In the genomic region with DNA sequence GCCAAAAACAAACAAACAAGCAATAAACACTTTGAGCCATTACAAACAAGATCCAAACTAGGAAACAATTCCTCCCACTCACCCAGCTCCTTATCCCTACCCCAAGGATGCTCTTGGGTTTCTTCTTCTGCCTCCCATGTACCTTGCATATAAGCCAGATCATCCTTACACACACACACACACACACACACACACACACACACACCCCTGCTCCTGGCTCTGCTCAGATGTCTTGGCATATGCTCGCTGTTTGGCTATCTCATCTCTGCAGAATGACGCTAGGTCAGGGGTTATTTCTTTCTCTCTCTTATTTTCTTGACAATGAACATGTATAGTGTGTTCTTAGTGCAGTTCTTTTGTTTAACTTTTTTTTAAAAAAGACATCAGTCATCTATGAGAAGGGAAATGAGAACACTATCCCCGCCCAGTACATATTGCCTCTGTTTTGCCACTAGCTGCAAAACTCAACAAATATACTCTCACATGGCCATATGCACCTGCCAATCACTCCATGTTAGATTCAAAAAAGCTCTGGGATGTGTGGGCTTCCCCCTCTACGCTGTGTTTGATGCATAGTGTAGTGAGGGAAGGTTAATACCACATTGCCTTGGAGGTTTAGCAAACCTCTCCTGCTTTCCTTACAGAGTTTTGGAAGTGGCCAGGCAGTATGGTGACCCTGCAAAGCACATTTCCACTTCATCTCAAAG, we compare ENCODE assay signal across 13 mouse cellular contexts.
"Had no signal": no experiment of that assay in that cellular context is flagged by ENCODE, and none has a peak within 500 bp of the region (broad histone marks: within the 10 kb centered on the region; RNA-seq: fewer than 3 reads in every experiment).

No protein-coding gene starts in this region.

- ATAC-seq: liver, postnatal 0 days; midbrain, embryonic 13.5 days had no signal

- H3K4me3 ChIP-seq: limb, embryonic 15.5 days; liver, embryonic 13.5 days; lung, embryonic 15.5 days; midbrain, embryonic 13.5 days had no signal

- DNase-seq: kidney, adult 9 months; kidney, postnatal 36 days; layer of hippocampus, adult 9-11 months; layer of hippocampus, postnatal 36 days; liver, embryonic 13.5 days; liver, postnatal 0 days; right cerebral cortex, postnatal 14 days; thymus, postnatal 4 days had no signal

- H3K36me3 ChIP-seq: limb, embryonic 15.5 days; liver, embryonic 13.5 days; lung, embryonic 15.5 days; midbrain, embryonic 13.5 days had no signal

- H3K4me2 ChIP-seq: limb, embryonic 15.5 days; liver, embryonic 13.5 days; lung, embryonic 15.5 days; midbrain, embryonic 13.5 days had no signal

- H3K27ac ChIP-seq: kidney, postnatal 0 days; limb, embryonic 15.5 days; liver, embryonic 13.5 days; lung, embryonic 15.5 days; macrophage; midbrain, embryonic 13.5 days had no signal

- H3K9ac ChIP-seq: limb, embryonic 15.5 days; liver, embryonic 13.5 days; liver, postnatal 0 days; lung, embryonic 15.5 days; midbrain, embryonic 13.5 days had no signal

- H3K27me3 ChIP-seq: liver, embryonic 13.5 days; lung, embryonic 15.5 days had no signal

- H3K9me3 ChIP-seq: limb, embryonic 15.5 days; liver, embryonic 13.5 days; lung, embryonic 15.5 days; midbrain, embryonic 13.5 days had no signal
